Mouse (Mus musculus) heart, embryonic 16.5 days (tissue): ENCODE data around the gene Id2. TPM values are rescaled to one million over a fixed set of nuclear protein-coding genes. Genes with fewer than 3 reads are reported as not detected.

Experiments used
- ATAC-seq: fragments of 200-750 bp; cut with Nextera tagmentation; replicated peaks from 2 replicates; pipeline ENCODE4 v1.8.0; 2017; ENCODE audit warnings: moderate number of reproducible peaks; ENCODE audit not compliant: insufficient read depth, low FRiP score; ENCODE audit errors: extremely low read depth
- H3K27ac ChIP-seq: fragments of 300-500 bp; sonication (generic); 2 replicates; pipeline ENCODE4 v1.5.1; 2014; ENCODE audit warnings: mild to moderate bottlenecking, low read length, control low read depth, moderate library complexity
- H3K27me3 ChIP-seq: fragments of 300-500 bp; sonication (generic); 2 replicates; pipeline ENCODE4 v1.6.1; 2014; ENCODE audit warnings: low read length, mixed read lengths; ENCODE audit not compliant: control insufficient read depth, insufficient read depth
- H3K36me3 ChIP-seq: fragments of 300-500 bp; sonication (generic); 2 replicates; pipeline ENCODE4 v1.6.1; 2014; ENCODE audit not compliant: control insufficient read depth, insufficient read depth
- H3K4me1 ChIP-seq: fragments of 300-500 bp; sonication (generic); 2 replicates; pipeline ENCODE4 v1.6.1; 2014; ENCODE audit warnings: low read length, mixed read lengths; ENCODE audit not compliant: control insufficient read depth, insufficient read depth
- H3K4me2 ChIP-seq: fragments of 300-500 bp; sonication (generic); 2 replicates; pipeline ENCODE4 v1.6.1; 2014; ENCODE audit warnings: low read depth, mild to moderate bottlenecking, control low read depth, low read length
- H3K4me3 ChIP-seq: fragments of 300-500 bp; sonication (generic); 2 replicates; pipeline ENCODE4 v1.5.1; 2014; ENCODE audit warnings: mild to moderate bottlenecking, control low read depth, low read length
- H3K9ac ChIP-seq: fragments of 300-500 bp; sonication (generic); 2 replicates; pipeline ENCODE4 v1.6.1; 2014; ENCODE audit warnings: low read length, control low read depth
- H3K9me3 ChIP-seq: fragments of 300-500 bp; sonication (generic); replicated peaks from 2 replicates; pipeline ENCODE4 v1.6.1; 2016; ENCODE audit warnings: low read length; ENCODE audit not compliant: control insufficient read depth
- WGBS: fragments of 180-500 bp; shearing (Covaris S2); extraction: QIAGEN DNeasy Blood & Tissue Kit; methylation state at CpG from one replicate; pipeline ENCODE4 v1.1.7; 2014; 5-methylcytosine and 5-hydroxymethylcytosine counted together
- polyA plus RNA-seq: library from polyadenylated mRNA; unstranded; fragments of >200 nt; fragmentation: Nextera tagmentation; extraction: Ambion mirVana; gene quantifications from 2 replicates; pipeline ENCODE4 v1.2.1, GENCODE M21; 2015

Id2 gene
- polyA plus RNA-seq, 1 experiment from 2014 or later: 157 TPM

DNA sequence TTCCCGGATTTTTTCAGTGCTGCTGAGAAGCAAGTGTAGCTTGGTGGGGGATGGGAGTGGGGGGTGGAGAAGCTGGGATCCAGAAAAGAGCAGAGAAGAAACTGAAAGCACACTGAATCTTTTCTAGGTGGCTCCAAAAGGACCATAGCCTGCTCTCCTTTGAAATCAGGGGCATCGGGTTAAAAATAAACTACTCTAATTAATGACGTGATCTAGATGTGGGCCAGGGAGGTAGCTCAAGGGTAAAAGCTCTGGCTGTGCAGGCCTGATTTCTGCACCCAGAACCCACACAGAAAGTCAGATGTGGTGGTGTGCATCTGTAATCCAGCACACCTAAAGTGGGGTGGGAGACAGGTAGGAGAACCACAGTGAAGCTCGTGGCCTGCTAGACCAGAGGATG, 30.7 kb upstream of the Id2 start:
- Histone ChIP-seq H3K27me3 (no peaks in the 10 kb centered on the region), H3K9ac (no peak overlapping the region), H3K4me2 (no peak overlapping the region), H3K36me3 (no peaks in the 10 kb centered on the region), H3K27ac (no peak overlapping the region), H3K4me1 (0 out of 2 replicates have a peak, but pooled peaks cover 3% of the 10 kb centered on the region), H3K4me3 (no peak overlapping the region), H3K9me3 (peaks cover 3% of the 10 kb centered on the region; the same call in 1 of the 2 replicates)
- WGBS: 47% methylated on average over 4 of the region's 4 CpGs
- ATAC-seq: no peak

DNA sequence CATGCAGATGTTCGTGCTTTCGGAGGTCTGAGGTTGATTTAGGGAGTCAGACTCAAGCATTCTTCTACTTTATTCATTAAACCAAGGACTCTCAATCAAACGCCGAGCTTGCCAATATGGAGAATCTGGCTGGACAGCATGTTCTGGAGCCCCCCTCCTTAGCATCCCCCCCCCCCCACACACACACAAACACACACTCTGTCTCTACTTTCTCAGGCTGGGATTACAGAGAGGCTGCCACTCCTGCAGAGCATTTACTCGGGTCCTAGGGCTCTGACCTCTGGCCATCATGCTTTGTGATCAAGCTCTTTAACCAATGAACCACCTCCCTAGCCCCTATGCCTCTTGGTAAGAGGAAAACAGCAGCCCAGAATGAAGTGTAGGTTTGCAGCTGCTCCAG, 29.3 kb upstream of the Id2 start:
- H3K27me3 ChIP-seq: no peaks in the 10 kb centered on the region
- no peak for ATAC-seq
- H3K27ac ChIP-seq: no peak overlapping the region
- H3K36me3 ChIP-seq: no peaks in the 10 kb centered on the region
- no peak overlapping the region for H3K4me2 ChIP-seq
- 81% methylated on average over 5 of the region's 5 CpGs for WGBS
- H3K9ac ChIP-seq: no peak overlapping the region
- no peak overlapping the region for H3K4me3 ChIP-seq
- H3K9me3 ChIP-seq: peaks cover 3% of the 10 kb centered on the region; the same call in 1 of the 2 replicates
- H3K4me1 ChIP-seq: 0 out of 2 replicates have a peak, but pooled peaks cover 3% of the 10 kb centered on the region

DNA sequence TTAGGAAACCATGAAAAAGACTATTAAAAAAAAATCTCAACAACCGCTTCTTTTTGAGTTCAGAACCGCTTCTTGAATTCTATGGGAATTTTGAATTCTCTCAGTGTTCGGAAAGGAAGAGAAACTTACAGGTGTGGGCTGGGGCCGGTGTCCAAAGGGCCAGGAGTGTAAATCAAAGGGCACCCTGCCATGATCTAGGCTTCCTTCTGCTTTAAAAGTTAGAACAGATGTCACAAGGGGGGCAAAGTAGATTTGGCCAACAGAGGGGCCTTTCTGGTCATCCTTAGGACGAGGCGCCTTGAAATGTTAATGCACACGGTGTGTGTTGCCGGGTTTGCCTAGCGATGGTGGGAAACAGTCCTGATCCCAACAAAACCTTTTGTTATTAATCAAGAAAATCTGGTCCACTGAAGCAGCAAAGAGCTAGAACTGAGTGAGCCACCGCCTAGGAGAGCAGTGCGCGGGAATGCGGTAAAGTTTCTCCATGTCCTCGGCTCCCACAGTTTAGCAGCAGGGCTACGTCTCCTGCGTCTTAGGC, 28.4 kb upstream of the Id2 start:
- WGBS: 82% methylated on average over 16 of the region's 16 CpGs
- Histone ChIP-seq H3K4me1 (0 out of 2 replicates have a peak, but pooled peaks cover 3% of the 10 kb centered on the region), H3K27ac (no peak overlapping the region), H3K9me3 (peaks cover 3% of the 10 kb centered on the region; the same call in 1 of the 2 replicates), H3K36me3 (no peaks in the 10 kb centered on the region), H3K27me3 (no peaks in the 10 kb centered on the region), H3K4me3 (no peak overlapping the region), H3K9ac (no peak overlapping the region), H3K4me2 (no peak overlapping the region)
- no peak for ATAC-seq

DNA sequence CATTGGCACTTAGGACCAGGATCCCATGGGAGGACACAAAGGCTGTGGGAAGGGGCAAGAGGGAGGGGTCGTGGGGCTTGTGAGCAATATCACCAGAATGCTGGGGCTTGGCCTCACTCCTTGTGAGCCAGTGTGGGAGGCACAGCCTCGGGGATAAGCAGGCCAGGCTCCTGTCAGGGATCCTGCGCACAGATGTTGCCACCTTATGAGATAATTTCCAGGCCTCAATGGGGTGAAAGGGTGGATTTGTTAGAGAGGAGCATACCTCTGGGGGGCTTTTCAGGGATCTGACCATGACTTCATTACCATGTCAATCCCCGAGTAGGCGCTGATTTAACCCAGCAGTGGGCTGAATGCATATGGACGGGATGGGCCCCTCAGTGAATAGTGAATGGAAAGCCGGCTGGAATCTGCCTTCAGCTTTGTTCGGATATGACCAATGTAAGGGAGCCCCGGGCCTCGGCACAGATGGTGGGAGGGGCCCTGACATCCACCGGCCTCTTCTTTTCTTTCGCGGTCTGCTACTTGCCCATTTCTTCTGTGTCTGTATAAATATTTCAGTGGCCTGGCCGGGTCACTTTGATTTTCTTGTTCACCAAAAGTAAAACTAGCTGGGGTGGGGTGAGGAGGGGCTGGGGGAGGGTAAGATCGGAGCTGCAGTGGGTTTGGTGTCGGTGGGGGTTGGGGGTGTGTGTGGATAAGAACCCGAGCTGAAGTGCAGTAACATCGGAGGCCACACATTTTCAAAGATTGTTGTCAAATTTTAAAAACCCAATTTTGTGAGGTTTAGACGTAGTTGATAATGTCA, 27.7 kb upstream of the Id2 start:
- no peak for ATAC-seq
- Histone ChIP-seq H3K27me3 (no peaks in the 10 kb centered on the region), H3K36me3 (no peaks in the 10 kb centered on the region), H3K27ac (no peak overlapping the region), H3K9me3 (peaks cover 3% of the 10 kb centered on the region; the same call in 1 of the 2 replicates), H3K9ac (no peak overlapping the region; the same call in 1 of the 2 replicates), H3K4me1 (0 out of 2 replicates have a peak, but pooled peaks cover 3% of the 10 kb centered on the region), H3K4me2 (no peak overlapping the region), H3K4me3 (no peak overlapping the region)
- 34% methylated on average over 19 of the region's 19 CpGs for WGBS

DNA sequence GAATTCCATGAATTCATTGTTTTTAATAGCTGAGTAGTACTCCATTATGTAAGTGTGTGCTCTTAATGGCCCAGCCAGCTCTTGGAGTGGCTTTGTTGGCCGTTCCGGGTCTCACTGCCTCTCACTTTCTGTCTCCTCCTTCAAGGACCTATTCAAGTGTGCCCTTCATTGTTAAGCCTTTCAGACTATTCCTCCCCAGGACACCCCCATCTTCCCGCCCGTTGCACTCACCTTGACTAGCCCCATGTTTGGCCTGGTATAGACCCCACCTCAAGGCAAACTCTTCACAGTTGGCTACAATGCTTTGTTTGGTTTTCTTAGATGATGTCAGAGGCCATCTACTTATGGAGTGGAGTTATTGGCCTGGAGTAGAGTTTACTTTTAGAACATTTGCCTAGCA, 23.8 kb upstream of the Id2 start:
- H3K4me3 ChIP-seq: no peak overlapping the region
- H3K4me1 ChIP-seq: peaks cover 14% of the 10 kb centered on the region
- no peak for ATAC-seq
- no peak overlapping the region for H3K4me2 ChIP-seq
- H3K9me3 ChIP-seq: peaks cover 3% of the 10 kb centered on the region; the same call in 1 of the 2 replicates
- H3K27ac ChIP-seq: no peak overlapping the region
- WGBS: 83% methylated on average over 4 of the region's 4 CpGs
- no peaks in the 10 kb centered on the region for H3K36me3 ChIP-seq
- H3K9ac ChIP-seq: no peak overlapping the region
- H3K27me3 ChIP-seq: no peaks in the 10 kb centered on the region

GRCm38 (mm10) chr12:25119278-25119677, 22.3 kb upstream of the Id2 start:
- no peak overlapping the region for H3K4me2 ChIP-seq
- H3K4me3 ChIP-seq: no peak overlapping the region
- peaks cover 14% of the 10 kb centered on the region for H3K4me1 ChIP-seq
- no peak overlapping the region for H3K9ac ChIP-seq
- H3K36me3 ChIP-seq: no peaks in the 10 kb centered on the region
- ATAC-seq: peak; percentile 84
- H3K27ac ChIP-seq: peak overlapping the region; percentile 61
- 55% methylated on average over 15 of the region's 15 CpGs for WGBS
- H3K27me3 ChIP-seq: no peaks in the 10 kb centered on the region
- H3K9me3 ChIP-seq: peaks cover 3% of the 10 kb centered on the region; the same call in 1 of the 2 replicates

GRCm38 (mm10) chr12:25117856-25118511, 21.0 kb upstream of the Id2 start:
- no peak for ATAC-seq
- 54% methylated on average over 4 of the region's 4 CpGs for WGBS
- H3K9me3 ChIP-seq: peaks cover 4% of the 10 kb centered on the region; the same call in 1 of the 2 replicates
- no peaks in the 10 kb centered on the region for H3K27me3 ChIP-seq
- H3K4me1 ChIP-seq: peaks cover 14% of the 10 kb centered on the region
- no peak overlapping the region for H3K27ac ChIP-seq
- H3K36me3 ChIP-seq: no peaks in the 10 kb centered on the region
- no peak overlapping the region for H3K4me2 ChIP-seq
- H3K4me3 ChIP-seq: no peak overlapping the region
- H3K9ac ChIP-seq: no peak overlapping the region

DNA sequence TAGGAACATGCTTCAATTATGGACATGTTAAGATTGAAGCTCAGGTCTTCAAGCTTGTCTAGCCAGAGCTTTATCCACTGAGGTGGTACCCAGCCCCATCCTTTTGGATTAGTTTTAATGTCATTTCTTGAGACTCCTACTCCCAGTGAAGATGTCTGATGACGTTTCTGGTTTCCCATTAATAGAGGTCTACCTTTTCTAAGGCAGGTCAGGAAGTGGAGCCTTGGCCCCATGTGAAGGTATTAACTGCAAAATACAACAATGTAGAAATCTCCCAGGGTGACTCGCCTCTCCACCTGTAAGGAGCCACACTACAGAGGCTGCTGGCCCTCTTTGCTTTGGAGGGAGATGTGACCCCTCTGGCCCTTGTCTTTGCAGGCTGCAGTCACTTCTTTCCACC, 19.2 kb upstream of the Id2 start:
- H3K9me3 ChIP-seq: 0 out of 2 replicates have a peak, but pooled peaks cover 3% of the 10 kb centered on the region
- H3K4me1 ChIP-seq: peaks cover 14% of the 10 kb centered on the region
- 87% methylated on average over 2 of the region's 2 CpGs for WGBS

GRCm38 (mm10) chr12:25114426-25114825, 17.5 kb upstream of the Id2 start:
- 90% methylated on average over 1 of the region's 1 CpGs for WGBS

More for the DNA sequence above, 19.2 kb upstream of the Id2 start:
- Histone ChIP-seq H3K27ac (no peak overlapping the region), H3K9ac (no peak overlapping the region), H3K4me3 (no peak overlapping the region), H3K36me3 (no peaks in the 10 kb centered on the region), H3K27me3 (no peaks in the 10 kb centered on the region), H3K4me2 (no peak overlapping the region)
- no peak for ATAC-seq

More at GRCm38 (mm10) chr12:25114426-25114825, 17.5 kb upstream of the Id2 start:
- Histone ChIP-seq H3K4me1 (peaks cover 14% of the 10 kb centered on the region), H3K27ac (no peak overlapping the region), H3K9ac (no peak overlapping the region), H3K4me2 (no peak overlapping the region), H3K27me3 (no peaks in the 10 kb centered on the region), H3K36me3 (no peaks in the 10 kb centered on the region), H3K4me3 (no peak overlapping the region), H3K9me3 (0 out of 2 replicates have a peak, but pooled peaks cover 3% of the 10 kb centered on the region)
- ATAC-seq: no peak
